Mouse (Mus musculus) E14TG2a.4 (cell line): ENCODE data around the gene Gm20388.
A peak's percentile ranks its signal among the peaks of the same experiment; 100 is the strongest.

Experiments used
- H3K27me3 ChIP-seq: 2 replicates; pipeline ENCODE4 v1.6.1; 2014; ENCODE audit warnings: low read length, control low read depth; ENCODE audit not compliant: insufficient read depth
- H3K36me3 ChIP-seq: 2 replicates; pipeline ENCODE4 v1.6.1; 2014; ENCODE audit warnings: low read length, control low read depth; ENCODE audit not compliant: insufficient read depth
- H3K4me1 ChIP-seq: replicated peaks from 2 replicates; pipeline ENCODE4 v1.6.1; 2014; ENCODE audit warnings: low read depth, low read length, control low read depth
- H3K4me3 ChIP-seq: replicated peaks from 2 replicates; pipeline ENCODE4 v1.5.1; 2014; ENCODE audit warnings: mild to moderate bottlenecking, low read length
- H3K9me3 ChIP-seq: 2 replicates; pipeline ENCODE4 v1.6.1; 2014; ENCODE audit warnings: low read length, control low read depth
- CTCF ChIP-seq: conservative IDR thresholded peaks from 2 replicates; pipeline ENCODE4 v1.5.1; 2014; ENCODE audit warnings: low read length
- NANOG ChIP-seq: IDR thresholded peaks from 2 replicates; pipeline ENCODE4 v1.6.1; 2014; ENCODE audit warnings: borderline replicate concordance, low read length, mixed read lengths
- POU5F1 ChIP-seq: IDR thresholded peaks from 2 replicates; pipeline ENCODE4 v1.6.1; 2014; ENCODE audit warnings: low read length, borderline replicate concordance

The Gm20388 gene

DNA sequence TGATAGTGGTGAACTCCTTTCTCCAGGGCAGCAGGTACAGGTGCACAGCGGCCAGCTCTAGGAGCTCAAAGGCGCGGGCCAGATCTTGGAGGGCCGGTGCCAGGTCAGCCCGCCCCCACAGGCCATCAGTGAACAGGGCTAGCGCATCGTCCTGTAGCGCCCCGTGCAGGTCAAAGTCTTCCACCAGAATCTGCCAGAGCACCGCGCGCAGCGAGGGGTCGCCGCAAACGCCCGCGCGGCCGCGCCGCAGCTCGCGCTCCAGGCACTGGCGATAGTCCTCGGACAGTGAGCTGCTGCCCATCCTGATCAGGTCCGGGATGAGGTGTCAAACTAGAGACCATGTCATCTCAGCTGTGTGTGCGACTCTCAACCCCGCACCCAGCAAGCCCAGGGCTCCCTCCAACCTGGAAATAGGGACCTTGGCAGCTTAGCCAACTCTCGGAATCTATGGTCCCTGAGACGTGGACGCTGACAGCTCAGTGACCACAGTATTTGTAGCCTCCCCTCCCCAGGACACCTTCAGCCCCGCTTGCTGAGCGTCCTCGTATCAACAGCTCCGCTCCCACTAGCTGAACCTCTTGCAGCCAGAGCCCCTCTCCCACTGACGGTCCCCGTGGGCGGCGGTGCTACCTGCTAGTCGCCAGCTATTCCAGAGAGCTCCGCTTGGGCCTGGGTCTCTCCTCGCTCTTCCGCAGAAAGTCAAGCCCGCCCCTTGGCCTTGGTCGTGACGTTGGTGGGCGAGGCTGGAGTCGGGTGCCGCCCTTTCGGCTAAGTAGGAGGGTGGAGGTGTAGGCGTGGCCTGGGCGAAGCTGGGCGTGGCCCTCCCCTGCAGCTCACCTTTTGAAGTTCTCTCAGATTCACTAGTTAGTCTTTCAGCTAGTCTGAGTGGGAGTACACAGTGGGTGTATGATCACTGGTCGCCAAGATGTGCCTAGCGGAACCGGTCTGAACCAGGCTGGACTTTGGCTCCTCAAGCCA is 3325.2 kb downstream of the Gm20388 start, which contains the start of gene Spata2l:
Spata2l (minus strand) TSS at position 714 of the 978 bp plus-strand sequence.
- H3K36me3 ChIP-seq = peaks cover 11% of the 10 kb centered on the region
- peaks cover 22% of the 10 kb centered on the region for H3K27me3 ChIP-seq
- H3K4me1 ChIP-seq = peaks cover 59% of the 10 kb centered on the region
- peak within 1 kb of the TSS; percentile 78 for H3K4me3 ChIP-seq
- TF ChIP-seq NANOG (no peak), CTCF (no peak), POU5F1 (no peak)
- H3K9me3 ChIP-seq = no peaks in the 10 kb centered on the region

DNA sequence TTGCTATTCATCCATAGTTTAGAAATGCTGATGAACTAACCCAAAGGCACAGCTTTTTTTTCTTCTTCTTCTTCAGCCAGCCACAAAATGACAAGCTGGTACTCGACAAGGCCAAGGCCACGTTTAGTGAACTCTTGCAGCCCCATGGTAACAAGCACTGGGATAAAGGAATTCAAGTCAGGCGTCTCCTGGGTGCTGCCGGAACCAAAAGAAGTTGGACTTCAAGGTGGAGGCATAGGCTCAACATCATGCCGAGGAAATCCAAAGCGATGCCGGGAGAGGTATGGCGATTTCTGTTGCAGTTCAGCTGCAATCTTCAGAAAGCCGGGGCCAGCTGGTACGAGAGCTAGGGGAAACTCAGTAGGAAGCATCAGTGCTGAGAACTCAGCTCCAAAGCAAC is 3328.8 kb downstream of the Gm20388 start:
- Histone ChIP-seq H3K4me1 (peaks cover 39% of the 10 kb centered on the region), H3K9me3 (no peaks in the 10 kb centered on the region), H3K27me3 (peaks cover 16% of the 10 kb centered on the region), H3K4me3 (no peak overlapping the region), H3K36me3 (peaks cover 24% of the 10 kb centered on the region)
- TF ChIP-seq NANOG (no peak), POU5F1 (no peak), CTCF (no peak)

DNA sequence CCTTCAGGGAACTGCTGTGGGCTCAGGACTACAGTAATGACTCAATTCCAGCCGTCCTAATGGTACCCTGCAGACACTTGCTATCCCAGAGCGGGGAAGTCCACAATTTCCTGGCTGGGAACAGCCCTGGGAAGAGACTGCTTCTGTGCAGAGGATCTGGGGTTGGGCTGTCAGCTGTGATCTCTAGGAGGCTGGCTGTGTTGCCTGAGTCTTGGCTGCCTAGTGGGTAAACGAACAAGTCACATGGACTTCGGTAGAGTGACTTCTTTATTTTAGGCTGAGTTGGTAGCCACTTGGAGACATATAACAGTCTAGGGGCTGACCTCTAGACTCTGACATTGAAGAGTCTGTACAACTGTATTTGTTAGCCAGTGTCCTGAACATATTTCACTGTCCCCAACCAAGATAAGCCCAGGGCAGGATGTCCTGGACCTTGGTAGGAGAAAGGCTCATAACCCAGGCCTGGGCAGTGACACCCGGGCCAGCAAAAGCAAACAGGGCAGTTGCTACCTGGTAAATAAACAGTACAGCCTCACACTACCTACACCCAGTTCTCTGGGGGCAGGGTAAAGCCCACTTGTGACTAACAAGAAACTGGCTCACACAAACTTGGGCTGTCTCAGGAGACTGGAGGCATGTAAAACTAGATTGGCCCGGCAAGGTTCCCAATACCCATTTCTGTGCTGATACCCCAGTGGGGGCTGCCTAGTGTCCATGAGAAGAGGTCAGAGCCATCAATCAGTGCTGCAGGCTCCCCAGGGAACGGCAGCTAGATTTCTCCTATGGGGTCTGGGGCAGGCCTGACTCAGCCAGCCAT is 3331.7 kb downstream of the Gm20388 start:
- H3K4me1 ChIP-seq = peaks cover 38% of the 10 kb centered on the region
- H3K9me3 ChIP-seq = no peaks in the 10 kb centered on the region
- TF ChIP-seq NANOG (no peak), CTCF (no peak), POU5F1 (no peak)
- peaks cover 54% of the 10 kb centered on the region for H3K36me3 ChIP-seq
- H3K27me3 ChIP-seq = no peaks in the 10 kb centered on the region
- H3K4me3 ChIP-seq = no peak overlapping the region

DNA sequence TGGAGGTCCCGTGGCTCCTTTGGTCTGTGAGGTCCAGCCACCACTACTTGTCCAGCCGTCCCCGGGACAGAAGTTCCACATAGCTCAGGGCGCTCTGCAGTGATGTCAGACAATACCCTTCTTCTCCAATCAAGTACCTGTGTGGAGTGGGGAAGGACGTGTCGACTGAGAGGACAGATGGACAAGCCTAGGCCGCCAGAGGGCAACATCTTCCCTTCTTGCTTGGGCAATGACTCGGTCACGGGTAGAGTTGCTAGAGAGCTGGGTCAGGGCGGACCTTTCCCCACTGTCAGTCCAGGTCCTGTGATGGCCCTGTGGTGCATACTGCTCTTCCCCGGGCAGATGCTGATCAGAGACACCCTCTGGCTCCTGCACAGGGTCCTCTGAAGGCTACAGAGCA is 3332.4 kb downstream of the Gm20388 start:
- Histone ChIP-seq H3K4me3 (peak overlapping the region; percentile 10; the same call in 1 of the 2 replicates), H3K9me3 (no peaks in the 10 kb centered on the region), H3K36me3 (peaks cover 61% of the 10 kb centered on the region), H3K4me1 (peaks cover 38% of the 10 kb centered on the region), H3K27me3 (no peaks in the 10 kb centered on the region)
- no peak for TF ChIP-seq NANOG
- TF ChIP-seq CTCF = no peak
- no peak for TF ChIP-seq POU5F1

DNA sequence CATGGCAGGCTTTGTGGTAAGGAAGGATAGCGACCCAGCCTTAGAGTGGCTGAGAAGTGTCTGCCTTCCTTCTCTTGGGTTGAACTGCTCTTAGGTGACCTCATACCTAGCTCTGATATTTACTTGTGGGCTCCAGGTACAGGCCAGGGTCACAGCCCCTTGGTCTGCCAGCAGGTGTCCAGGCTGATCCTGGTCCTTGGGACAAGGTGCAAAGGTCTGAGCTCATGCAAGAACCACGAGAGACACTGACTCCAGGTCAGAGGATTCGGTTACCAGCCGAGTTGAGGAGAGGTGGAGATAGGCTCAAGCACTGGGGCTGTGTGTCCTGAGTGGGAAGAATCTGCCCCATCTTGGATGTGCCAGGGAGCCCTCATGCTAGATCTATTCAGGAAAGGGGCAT is 3333.7 kb downstream of the Gm20388 start:
- Histone ChIP-seq H3K27me3 (no peaks in the 10 kb centered on the region), H3K9me3 (no peaks in the 10 kb centered on the region), H3K36me3 (peaks cover 74% of the 10 kb centered on the region), H3K4me3 (no peak overlapping the region), H3K4me1 (peaks cover 38% of the 10 kb centered on the region)
- TF ChIP-seq CTCF (no peak), NANOG (no peak), POU5F1 (no peak)

DNA sequence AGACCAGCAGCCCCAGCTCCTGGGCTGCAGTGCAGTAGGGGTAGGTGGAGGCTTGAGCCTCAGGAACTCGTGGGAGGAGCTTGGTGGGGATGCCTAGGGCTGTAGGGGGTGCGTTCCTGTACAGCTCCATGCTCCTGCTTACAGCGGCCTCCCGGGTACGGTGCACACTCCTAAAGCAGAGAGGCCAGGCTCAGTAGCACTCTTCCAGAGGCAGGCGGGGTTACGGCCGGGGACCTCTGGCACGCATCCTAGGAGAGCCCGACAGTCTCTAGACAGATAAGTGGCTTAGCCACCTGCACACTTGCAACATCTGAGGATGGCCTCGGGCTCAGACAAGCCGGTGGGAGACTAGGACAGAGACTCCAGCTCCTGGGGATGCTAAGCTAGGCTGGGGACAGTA is 3334.9 kb downstream of the Gm20388 start:
- TF ChIP-seq CTCF = no peak
- no peak for TF ChIP-seq NANOG
- no peak for TF ChIP-seq POU5F1
- no peaks in the 10 kb centered on the region for H3K9me3 ChIP-seq

DNA sequence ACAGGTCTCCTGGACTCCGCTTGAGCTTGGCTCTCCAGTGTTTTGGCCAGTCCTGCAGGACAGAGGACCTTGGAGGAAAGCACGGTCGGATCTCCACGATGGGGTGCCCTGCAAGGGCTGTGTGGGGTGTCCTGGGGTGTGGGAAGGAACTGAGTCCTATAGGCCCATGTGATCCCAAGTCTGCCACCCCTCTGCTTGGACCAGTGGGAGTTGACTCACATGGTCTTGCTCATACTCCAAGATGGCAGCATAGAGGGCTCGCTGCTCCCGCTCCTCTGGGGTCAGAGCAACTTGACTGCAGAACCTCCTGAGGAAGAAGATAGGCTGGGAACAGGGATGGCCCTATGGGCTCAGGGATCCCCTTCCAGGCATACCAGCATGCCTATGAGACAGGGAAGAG is 3337.1 kb downstream of the Gm20388 start:
- Histone ChIP-seq H3K9me3 (no peaks in the 10 kb centered on the region), H3K4me3 (no peak overlapping the region), H3K4me1 (peaks cover 39% of the 10 kb centered on the region), H3K36me3 (peaks cover 89% of the 10 kb centered on the region), H3K27me3 (no peaks in the 10 kb centered on the region)
- no peak for TF ChIP-seq CTCF
- no peak for TF ChIP-seq NANOG
- no peak for TF ChIP-seq POU5F1

More for the DNA sequence above, 3334.9 kb downstream of the Gm20388 start:
- Histone ChIP-seq H3K27me3 (no peaks in the 10 kb centered on the region), H3K4me3 (peak overlapping the region; percentile 35; the same call in 1 of the 2 replicates), H3K36me3 (peaks cover 86% of the 10 kb centered on the region), H3K4me1 (peaks cover 38% of the 10 kb centered on the region)

DNA sequence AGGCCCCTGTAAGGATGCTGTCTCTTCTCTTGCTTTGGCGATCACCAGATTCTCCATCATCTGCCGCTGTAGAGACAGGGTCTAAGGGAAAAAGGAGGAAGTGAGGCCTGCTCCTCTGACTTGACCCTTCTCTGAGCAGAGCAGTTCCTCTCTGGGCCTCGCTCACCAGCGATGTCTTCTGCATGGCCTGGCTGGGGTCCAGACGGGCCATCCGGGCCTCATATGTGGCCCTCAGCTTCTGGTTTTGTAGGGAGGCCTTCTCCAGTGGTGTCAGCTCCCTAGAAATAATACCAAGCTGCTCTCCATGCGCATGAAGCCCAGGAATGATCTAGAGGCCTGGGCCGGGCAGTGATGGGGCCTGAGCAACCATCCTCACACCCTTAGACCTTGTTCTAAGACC is 3338.0 kb downstream of the Gm20388 start:
- H3K4me1 ChIP-seq = peaks cover 39% of the 10 kb centered on the region
- peaks cover 83% of the 10 kb centered on the region for H3K36me3 ChIP-seq
- H3K4me3 ChIP-seq = no peak overlapping the region
- TF ChIP-seq POU5F1 (no peak), CTCF (no peak), NANOG (no peak)
- H3K27me3 ChIP-seq = no peaks in the 10 kb centered on the region
- H3K9me3 ChIP-seq = no peaks in the 10 kb centered on the region
